Mouse (Mus musculus) urinary bladder, adult 18-20 months (tissue): ENCODE results near the gene Tkt.

Experiments
- DNase-seq, 2 experiments: peaks; one replicate each; pipeline ENCODE4 v3.0.0; 2022; ENCODE audit warnings: low spot score in 2 of 2, mixed read lengths in 2 of 2

The Tkt gene

GRCm38 (mm10) chr14:30622130-30622529 is 74.0 kb downstream of the Tkt start:
- no peak for DNase-seq

DNA sequence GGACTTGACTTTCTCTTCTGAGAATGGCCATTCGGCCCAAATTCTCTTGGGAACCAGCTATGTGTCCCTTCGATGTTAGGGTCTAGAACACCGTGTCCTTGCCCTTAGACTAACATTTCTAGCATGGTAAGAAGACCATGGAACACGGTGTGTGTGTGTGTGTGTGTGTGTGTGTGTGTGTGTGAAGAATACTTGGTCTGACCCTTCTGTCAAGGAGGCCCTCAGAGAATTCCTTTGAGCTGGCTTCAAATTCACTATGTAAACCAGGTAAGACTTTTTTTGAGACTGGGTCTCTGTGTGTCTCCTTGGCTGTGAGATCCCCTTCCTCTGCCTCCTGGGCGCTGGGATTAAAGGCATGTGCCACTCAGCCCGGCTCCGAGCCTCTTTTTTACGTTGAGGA is 74.4 kb downstream of the Tkt start:
- DNase-seq = no peak
